Mouse (Mus musculus): Measurements from ENCODE around the gene Eya2.

Gene Eya2

DNA sequence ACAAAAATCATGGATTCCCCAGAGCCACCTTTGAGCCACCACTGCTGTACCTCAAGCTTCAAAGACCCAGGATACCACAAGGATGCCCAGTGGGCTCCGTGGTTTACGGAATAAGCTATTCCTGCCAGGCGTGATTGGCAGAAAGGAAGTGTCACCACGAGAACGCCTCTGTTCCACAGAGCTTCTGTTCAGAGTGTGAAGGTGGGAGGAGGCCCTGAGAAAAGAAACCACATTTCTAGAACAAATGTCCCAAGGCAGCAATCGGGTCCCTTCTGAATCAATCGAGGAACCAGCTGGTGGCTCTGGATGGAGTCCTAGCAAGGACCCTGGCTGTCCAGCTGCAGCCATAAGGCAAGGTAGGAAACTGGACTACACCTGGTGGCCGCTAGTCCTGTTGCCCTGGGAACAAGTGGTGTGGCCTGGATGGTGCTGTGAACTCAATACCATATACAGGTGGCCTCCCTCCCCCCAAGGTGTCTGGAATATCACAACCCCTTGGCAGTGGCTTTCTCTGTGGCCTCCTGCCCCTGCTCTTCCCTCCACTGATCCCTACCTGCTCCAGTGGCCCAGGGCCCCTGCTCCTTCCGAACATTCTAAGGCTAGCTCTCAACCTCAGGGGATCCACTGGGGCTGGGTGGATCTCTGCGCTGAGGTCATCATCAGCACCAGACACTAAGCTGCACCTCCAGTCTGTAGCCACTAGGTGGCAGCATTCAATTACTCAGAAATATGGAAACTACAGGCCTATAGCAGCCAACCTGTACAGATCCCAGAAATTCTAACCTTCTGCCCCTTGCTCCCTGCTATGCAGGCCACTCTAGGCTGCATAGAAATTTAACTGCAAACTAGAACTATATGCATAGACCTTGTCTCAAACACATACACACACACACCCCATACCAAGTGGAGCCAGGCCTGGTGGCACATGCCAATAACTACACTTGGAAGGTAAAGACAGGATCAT, 224.4 kb downstream of the Eya2 start:
- peak; percentile 61 to 64 for DNase-seq (ENCODE audit: low spot score in 2 of 2)

DNA sequence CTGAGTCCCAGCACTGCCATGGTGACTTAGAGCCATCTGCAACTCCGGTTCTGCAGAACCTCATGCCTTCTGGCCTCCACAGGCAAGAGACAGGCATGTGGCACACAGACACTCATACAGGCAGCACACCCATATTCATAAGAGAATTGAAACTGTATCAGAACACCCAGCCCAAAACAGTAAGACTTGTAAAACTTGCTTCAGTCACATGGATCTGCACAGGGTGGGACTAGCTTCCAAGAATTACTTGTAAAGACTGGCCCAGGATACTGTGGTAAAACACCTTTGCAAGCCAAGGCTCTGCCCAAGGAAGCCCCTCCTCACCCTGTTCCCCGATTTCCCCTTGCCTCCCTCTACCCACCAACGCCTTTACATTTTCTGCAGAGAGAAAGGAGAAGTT, 225.2 kb downstream of the Eya2 start:
- no peak for DNase-seq (ENCODE audit: low spot score in 2 of 2)

DNA sequence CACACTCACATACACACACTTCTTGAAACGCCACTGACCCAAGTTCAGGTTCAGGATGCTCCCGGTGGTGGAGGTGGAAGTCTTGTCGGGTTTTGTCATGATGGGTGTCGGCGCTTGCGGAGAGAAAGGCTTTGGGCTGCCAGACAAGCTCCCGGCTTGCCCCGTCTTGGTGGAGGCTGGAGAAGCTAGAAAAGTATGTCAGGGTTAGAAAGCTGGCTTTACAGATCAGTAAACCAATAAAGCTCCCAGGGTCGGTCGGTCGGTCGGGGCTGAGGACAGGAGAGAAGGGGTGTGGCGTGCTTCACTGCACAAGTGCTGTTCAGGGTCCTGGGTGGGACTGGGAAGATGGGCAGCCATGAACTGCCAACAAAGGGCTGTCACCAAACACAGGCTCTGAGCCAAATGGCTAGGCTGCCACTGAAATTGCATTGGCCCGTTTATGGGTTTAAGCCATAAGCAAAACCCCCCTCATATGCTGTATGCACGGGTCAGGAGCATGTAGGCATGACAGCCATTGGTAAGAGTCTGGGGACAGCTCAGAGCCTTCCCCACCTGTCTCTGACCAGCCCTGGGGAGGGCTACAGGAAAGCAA, 225.8 kb downstream of the Eya2 start:
- DNase-seq (ENCODE audit: low spot score in 2 of 2), result no peak
